Mouse (Mus musculus): ENCODE measurements around the gene AC131692.1. TPM values are rescaled to one million over a fixed set of nuclear protein-coding genes. Genes with fewer than 3 reads are reported as not detected.

AC131692.1 gene
- polyA plus RNA-seq, 1 experiment from 2014 or later: 0.34 TPM

GRCm38 (mm10) chr19:6102169-6102853, 8.1 kb downstream of the AC131692.1 start:
- WGBS: 78% methylated on average over 6 of the region's 6 CpGs

GRCm38 (mm10) chr19:6104476-6104875, 10.3 kb downstream of the AC131692.1 start:
- Histone ChIP-seq H3K27me3 (no peaks in the 10 kb centered on the region), H3K27ac (no peak overlapping the region), H3K4me3 (no peak overlapping the region), H3K4me1 (peaks cover 7% of the 10 kb centered on the region; the same call in 1 of the 2 replicates), H3K36me3 (0 out of 2 replicates have a peak, but pooled peaks cover 1% of the 10 kb centered on the region), H3K9me3 (no peaks in the 10 kb centered on the region), H3K4me2 (no peak overlapping the region), H3K9ac (no peak overlapping the region)
- WGBS: 81% methylated on average over 4 of the region's 4 CpGs
- no peak for ATAC-seq (ENCODE audit: insufficient number of reproducible peaks, insufficient read depth, low FRiP score, low TSS enrichment, low read depth)

More at GRCm38 (mm10) chr19:6102169-6102853, 8.1 kb downstream of the AC131692.1 start:
- no peak overlapping the region for H3K27ac ChIP-seq
- H3K4me3 ChIP-seq: no peak overlapping the region
- peak; percentile 68; the same call in 1 of the 2 replicates for ATAC-seq (ENCODE audit: insufficient number of reproducible peaks, insufficient read depth, low FRiP score, low TSS enrichment, low read depth)
- no peak overlapping the region for H3K9ac ChIP-seq
- H3K9me3 ChIP-seq: no peaks in the 10 kb centered on the region
- no peaks in the 10 kb centered on the region for H3K27me3 ChIP-seq
- no peak overlapping the region for H3K4me2 ChIP-seq
- peaks cover 13% of the 10 kb centered on the region; the same call in 1 of the 2 replicates for H3K36me3 ChIP-seq
- peaks cover 7% of the 10 kb centered on the region; the same call in 1 of the 2 replicates for H3K4me1 ChIP-seq

GRCm38 (mm10) chr19:6105586-6105985, 11.4 kb downstream of the AC131692.1 start, which contains the start of gene Naaladl1:
Gene Naaladl1, plus strand, starts transcription at chr19:6105782.
- Histone ChIP-seq H3K27me3 (no peaks in the 10 kb centered on the region), H3K4me1 (peaks cover 7% of the 10 kb centered on the region; the same call in 1 of the 2 replicates), H3K4me2 (no peak within 1 kb of the TSS), H3K36me3 (no peaks in the 10 kb centered on the region), H3K4me3 (no peak within 1 kb of the TSS), H3K9ac (no peak within 1 kb of the TSS), H3K9me3 (no peaks in the 10 kb centered on the region), H3K27ac (no peak within 1 kb of the TSS)
- WGBS: 81% methylated on average over 7 of the region's 7 CpGs
- no peak for ATAC-seq (ENCODE audit: insufficient number of reproducible peaks, insufficient read depth, low FRiP score, low TSS enrichment, low read depth)

- Histone ChIP-seq H3K27me3 (no peaks in the 10 kb centered on the region), H3K4me2 (no peak overlapping the region), H3K36me3 (peaks cover 37% of the 10 kb centered on the region), H3K9me3 (no peaks in the 10 kb centered on the region), H3K27ac (no peak overlapping the region), H3K9ac (no peak overlapping the region), H3K4me1 (peaks cover 14% of the 10 kb centered on the region), H3K4me3 (no peak overlapping the region)
- ATAC-seq (ENCODE audit: insufficient number of reproducible peaks, insufficient read depth, low FRiP score, low TSS enrichment, low read depth): no peak
- WGBS: 78% methylated on average over 6 of the region's 6 CpGs
Observed at GRCm38 (mm10) chr19:6113116-6113515, 18.9 kb downstream of the AC131692.1 start.

- peaks cover 19% of the 10 kb centered on the region for H3K4me1 ChIP-seq
- peak overlapping the region; percentile 89 for H3K4me2 ChIP-seq
- H3K27me3 ChIP-seq: no peaks in the 10 kb centered on the region
- peaks cover 41% of the 10 kb centered on the region for H3K36me3 ChIP-seq
- no peaks in the 10 kb centered on the region for H3K9me3 ChIP-seq
- ATAC-seq (ENCODE audit: insufficient number of reproducible peaks, insufficient read depth, low FRiP score, low TSS enrichment, low read depth): no peak
- H3K9ac ChIP-seq: peak overlapping the region; percentile 91; the same call in 1 of the 2 replicates
- 0 out of 2 replicates have a peak overlapping the region, but pooled peaks have one; percentile 94 for H3K4me3 ChIP-seq
- 88% methylated on average over 15 of the region's 15 CpGs for WGBS
- no peak overlapping the region for H3K27ac ChIP-seq
Observed at GRCm38 (mm10) chr19:6116113-6116850, 22.1 kb downstream of the AC131692.1 start.

- WGBS: 5% methylated on average over 32 of the region's 32 CpGs
- ATAC-seq (ENCODE audit: insufficient number of reproducible peaks, insufficient read depth, low FRiP score, low TSS enrichment, low read depth): no peak
- no peaks in the 10 kb centered on the region for H3K9me3 ChIP-seq
- H3K4me3 ChIP-seq: peak overlapping the region; percentile 94
- H3K9ac ChIP-seq: peak overlapping the region; percentile 91
- peak overlapping the region; percentile 96 for H3K27ac ChIP-seq
- no peaks in the 10 kb centered on the region for H3K27me3 ChIP-seq
- peak overlapping the region; percentile 89 for H3K4me2 ChIP-seq
- H3K36me3 ChIP-seq: peaks cover 44% of the 10 kb centered on the region
- peaks cover 19% of the 10 kb centered on the region for H3K4me1 ChIP-seq
Observed at GRCm38 (mm10) chr19:6117346-6117985, 23.2 kb downstream of the AC131692.1 start.

GRCm38 (mm10) chr19:6117986-6118676, 23.9 kb downstream of the AC131692.1 start, which contains the start of gene Sac3d1:
Gene Sac3d1, minus strand, starts transcription at chr19:6118650.
- Histone ChIP-seq H3K4me3 (peak within 1 kb of the TSS; percentile 94), H3K4me1 (peaks cover 19% of the 10 kb centered on the region), H3K27me3 (no peaks in the 10 kb centered on the region), H3K27ac (peak within 1 kb of the TSS; percentile 96), H3K9ac (peak within 1 kb of the TSS; percentile 91), H3K9me3 (no peaks in the 10 kb centered on the region), H3K4me2 (peak within 1 kb of the TSS; percentile 89), H3K36me3 (peaks cover 43% of the 10 kb centered on the region)
- ATAC-seq (ENCODE audit: insufficient number of reproducible peaks, insufficient read depth, low FRiP score, low TSS enrichment, low read depth): peak; percentile 76
- under 1% methylated on average over 77 of the region's 77 CpGs for WGBS

- peak overlapping the region; percentile 91 for H3K9ac ChIP-seq
- H3K36me3 ChIP-seq: peaks cover 40% of the 10 kb centered on the region
- under 1% methylated on average over 8 of the region's 8 CpGs for WGBS
- H3K4me3 ChIP-seq: peak overlapping the region; percentile 94
- H3K4me1 ChIP-seq: peaks cover 24% of the 10 kb centered on the region
- peak overlapping the region; percentile 96 for H3K27ac ChIP-seq
- peak; percentile 17; the same call in 1 of the 2 replicates for ATAC-seq (ENCODE audit: insufficient number of reproducible peaks, insufficient read depth, low FRiP score, low TSS enrichment, low read depth)
- H3K9me3 ChIP-seq: no peaks in the 10 kb centered on the region
- peak overlapping the region; percentile 89 for H3K4me2 ChIP-seq
- H3K27me3 ChIP-seq: no peaks in the 10 kb centered on the region
Observed at GRCm38 (mm10) chr19:6118677-6119185, 24.5 kb downstream of the AC131692.1 start.

- H3K36me3 ChIP-seq: peaks cover 16% of the 10 kb centered on the region
- H3K27me3 ChIP-seq: no peaks in the 10 kb centered on the region
- no peak overlapping the region; the same call in 1 of the 2 replicates for H3K4me2 ChIP-seq
- H3K9me3 ChIP-seq: no peaks in the 10 kb centered on the region
- no peak overlapping the region for H3K27ac ChIP-seq
- 39% methylated on average over 19 of the region's 19 CpGs for WGBS
- no peak for ATAC-seq (ENCODE audit: insufficient number of reproducible peaks, insufficient read depth, low FRiP score, low TSS enrichment, low read depth)
- peaks cover 21% of the 10 kb centered on the region for H3K4me1 ChIP-seq
- H3K9ac ChIP-seq: 0 out of 2 replicates have a peak overlapping the region, but pooled peaks have one; percentile 27
- no peak overlapping the region for H3K4me3 ChIP-seq
Observed at GRCm38 (mm10) chr19:6121761-6122160, 27.5 kb downstream of the AC131692.1 start.

- H3K4me2 ChIP-seq: no peak overlapping the region
- ATAC-seq (ENCODE audit: insufficient number of reproducible peaks, insufficient read depth, low FRiP score, low TSS enrichment, low read depth): no peak
- H3K9ac ChIP-seq: no peak overlapping the region
- H3K9me3 ChIP-seq: no peaks in the 10 kb centered on the region
- H3K27ac ChIP-seq: no peak overlapping the region
- H3K4me1 ChIP-seq: peaks cover 18% of the 10 kb centered on the region
- WGBS: 49% methylated on average over 8 of the region's 8 CpGs
- H3K36me3 ChIP-seq: peaks cover 16% of the 10 kb centered on the region
- no peaks in the 10 kb centered on the region for H3K27me3 ChIP-seq
- H3K4me3 ChIP-seq: no peak overlapping the region
Observed at GRCm38 (mm10) chr19:6123330-6123729, 29.1 kb downstream of the AC131692.1 start.

Data from embryonic facial prominence, embryonic 13.5 days (tissue).